Mouse (Mus musculus) hindbrain, embryonic 16.5 days (tissue): ENCODE data around the gene Golgb1. TPM values are rescaled to one million over a fixed set of nuclear protein-coding genes. Genes with fewer than 3 reads are reported as not detected.

ENCODE experiments used
- ATAC-seq: fragments of 200-750 bp; cut with Nextera tagmentation; 2 replicates; pipeline ENCODE4 v1.8.0; 2017; ENCODE audit warnings: moderate TSS enrichment, moderate library complexity
- H3K27ac ChIP-seq: fragments of 300-500 bp; sonication (generic); 2 replicates; pipeline ENCODE4 v1.5.1; 2014; ENCODE audit warnings: low read depth, mild to moderate bottlenecking, control low read depth, low read length, moderate library complexity
- H3K27me3 ChIP-seq: fragments of 300-500 bp; sonication (generic); replicated peaks from 2 replicates; pipeline ENCODE4 v1.6.1; 2014; ENCODE audit warnings: low read length; ENCODE audit not compliant: control insufficient read depth, insufficient read depth
- H3K36me3 ChIP-seq: fragments of 300-500 bp; sonication (generic); 2 replicates; pipeline ENCODE4 v1.6.1; 2014; ENCODE audit warnings: mild to moderate bottlenecking, low read length, moderate library complexity, mixed read lengths; ENCODE audit not compliant: control insufficient read depth, insufficient read depth
- H3K4me1 ChIP-seq: fragments of 300-500 bp; sonication (generic); 2 replicates; pipeline ENCODE4 v1.6.1; 2014; ENCODE audit warnings: low read depth, low read length; ENCODE audit not compliant: control insufficient read depth, insufficient read depth
- H3K4me2 ChIP-seq: fragments of 300-500 bp; sonication (generic); 2 replicates; pipeline ENCODE4 v1.6.1; 2014; ENCODE audit warnings: mild to moderate bottlenecking, low read length, control low read depth, moderate library complexity
- H3K4me3 ChIP-seq: fragments of 300-500 bp; sonication (generic); 2 replicates; pipeline ENCODE4 v1.5.1; 2014; ENCODE audit warnings: mild to moderate bottlenecking, low read length, control low read depth, moderate library complexity
- H3K9ac ChIP-seq: fragments of 300-500 bp; sonication (generic); 2 replicates; pipeline ENCODE4 v1.6.1; 2014; ENCODE audit warnings: low read depth, mild to moderate bottlenecking, control low read depth, low read length, moderate library complexity
- H3K9me3 ChIP-seq: fragments of 300-500 bp; sonication (generic); 2 replicates; pipeline ENCODE4 v1.6.1; 2014; ENCODE audit warnings: mild to moderate bottlenecking, low read length, moderate library complexity; ENCODE audit not compliant: control insufficient read depth
- WGBS: fragments of 180-500 bp; shearing (Covaris S2); extraction: QIAGEN DNeasy Blood & Tissue Kit; methylation state at CpG from one replicate; pipeline ENCODE4 v1.1.7; 2014; 5-methylcytosine and 5-hydroxymethylcytosine counted together
- polyA plus RNA-seq: library from polyadenylated mRNA; unstranded; fragments of >200 nt; fragmentation: Nextera tagmentation; extraction: Ambion mirVana; gene quantifications from 2 replicates; pipeline ENCODE4 v1.2.1, GENCODE M21; 2015

The Golgb1 gene
- polyA plus RNA-seq, 1 experiment from 2014 or later: 72.5 TPM

- Histone ChIP-seq H3K4me1 (peaks cover 19% of the 10 kb centered on the region), H3K4me3 (no peak overlapping the region), H3K36me3 (peaks cover 1% of the 10 kb centered on the region; the same call in 1 of the 2 replicates), H3K27me3 (no peaks in the 10 kb centered on the region), H3K4me2 (no peak overlapping the region), H3K9me3 (no peaks in the 10 kb centered on the region), H3K9ac (no peak overlapping the region), H3K27ac (no peak overlapping the region)
- no peak for ATAC-seq
- 79% methylated on average over 5 of the region's 5 CpGs for WGBS
Measured at GRCm38 (mm10) chr16:36877316-36877715, 2.4 kb downstream of the Golgb1 start.

- no peak overlapping the region for H3K27ac ChIP-seq
- peaks cover 5% of the 10 kb centered on the region for H3K4me1 ChIP-seq
- 30% methylated on average over 5 of the region's 5 CpGs for WGBS
- ATAC-seq: 0 out of 2 replicates have a peak, but pooled peaks have one; percentile 34
- H3K36me3 ChIP-seq: peaks cover 7% of the 10 kb centered on the region; the same call in 1 of the 2 replicates
- no peak overlapping the region for H3K4me2 ChIP-seq
- no peaks in the 10 kb centered on the region for H3K27me3 ChIP-seq
- no peak overlapping the region for H3K4me3 ChIP-seq
- no peak overlapping the region for H3K9ac ChIP-seq
- no peaks in the 10 kb centered on the region for H3K9me3 ChIP-seq
Measured at GRCm38 (mm10) chr16:36882737-36883343, 7.9 kb downstream of the Golgb1 start.

GRCm38 (mm10) chr16:36884881-36885280 lies 9.9 kb downstream of the Golgb1 start:
- 93% methylated on average over 4 of the region's 4 CpGs for WGBS
- peaks cover under 1% of the 10 kb centered on the region; the same call in 1 of the 2 replicates for H3K4me1 ChIP-seq
- ATAC-seq: no peak
- H3K36me3 ChIP-seq: peaks cover 13% of the 10 kb centered on the region
- no peak overlapping the region for H3K4me3 ChIP-seq
- H3K27me3 ChIP-seq: no peaks in the 10 kb centered on the region
- H3K9me3 ChIP-seq: no peaks in the 10 kb centered on the region
- H3K4me2 ChIP-seq: no peak overlapping the region
- H3K27ac ChIP-seq: no peak overlapping the region
- H3K9ac ChIP-seq: no peak overlapping the region

GRCm38 (mm10) chr16:36885912-36886311 lies 11.0 kb downstream of the Golgb1 start:
- Histone ChIP-seq H3K27ac (no peak overlapping the region), H3K36me3 (peaks cover 19% of the 10 kb centered on the region), H3K4me1 (no peaks in the 10 kb centered on the region), H3K27me3 (no peaks in the 10 kb centered on the region), H3K4me3 (no peak overlapping the region), H3K9ac (no peak overlapping the region), H3K4me2 (no peak overlapping the region), H3K9me3 (no peaks in the 10 kb centered on the region)
- 95% methylated on average over 11 of the region's 11 CpGs for WGBS
- no peak for ATAC-seq

GRCm38 (mm10) chr16:36887546-36887945 lies 12.6 kb downstream of the Golgb1 start:
- WGBS: 92% methylated on average over 5 of the region's 5 CpGs
- no peaks in the 10 kb centered on the region for H3K27me3 ChIP-seq
- H3K4me2 ChIP-seq: no peak overlapping the region
- peaks cover 23% of the 10 kb centered on the region for H3K36me3 ChIP-seq
- no peak overlapping the region for H3K27ac ChIP-seq
- no peak overlapping the region for H3K9ac ChIP-seq
- ATAC-seq: no peak
- H3K4me3 ChIP-seq: no peak overlapping the region
- no peaks in the 10 kb centered on the region for H3K9me3 ChIP-seq
- H3K4me1 ChIP-seq: no peaks in the 10 kb centered on the region

- Histone ChIP-seq H3K27me3 (no peaks in the 10 kb centered on the region), H3K4me1 (no peaks in the 10 kb centered on the region), H3K36me3 (peaks cover 34% of the 10 kb centered on the region), H3K4me2 (no peak overlapping the region), H3K4me3 (no peak overlapping the region), H3K9me3 (no peaks in the 10 kb centered on the region), H3K27ac (no peak overlapping the region), H3K9ac (no peak overlapping the region)
- ATAC-seq: no peak
- WGBS: 94% methylated on average over 3 of the region's 3 CpGs
Measured at GRCm38 (mm10) chr16:36890559-36890958, 15.6 kb downstream of the Golgb1 start.

GRCm38 (mm10) chr16:36891415-36891814 lies 16.5 kb downstream of the Golgb1 start:
- H3K27ac ChIP-seq: no peak overlapping the region
- H3K9me3 ChIP-seq: no peaks in the 10 kb centered on the region
- no peaks in the 10 kb centered on the region for H3K27me3 ChIP-seq
- H3K36me3 ChIP-seq: peaks cover 37% of the 10 kb centered on the region
- no peak for ATAC-seq
- no peak overlapping the region for H3K4me3 ChIP-seq
- WGBS: 98% methylated on average over 4 of the region's 4 CpGs
- no peaks in the 10 kb centered on the region for H3K4me1 ChIP-seq
- H3K9ac ChIP-seq: no peak overlapping the region
- H3K4me2 ChIP-seq: no peak overlapping the region

- H3K27me3 ChIP-seq: no peaks in the 10 kb centered on the region
- no peak overlapping the region for H3K4me2 ChIP-seq
- ATAC-seq: no peak
- H3K9me3 ChIP-seq: no peaks in the 10 kb centered on the region
- WGBS: 89% methylated on average over 10 of the region's 10 CpGs
- no peak overlapping the region for H3K27ac ChIP-seq
- peaks cover 40% of the 10 kb centered on the region for H3K36me3 ChIP-seq
- no peaks in the 10 kb centered on the region for H3K4me1 ChIP-seq
- no peak overlapping the region for H3K4me3 ChIP-seq
- H3K9ac ChIP-seq: no peak overlapping the region
Measured at GRCm38 (mm10) chr16:36893317-36893716, 18.4 kb downstream of the Golgb1 start.

GRCm38 (mm10) chr16:36896712-36897111 lies 21.8 kb downstream of the Golgb1 start:
- no peak for ATAC-seq
- Histone ChIP-seq H3K4me1 (no peaks in the 10 kb centered on the region), H3K27ac (no peak overlapping the region), H3K9me3 (no peaks in the 10 kb centered on the region), H3K27me3 (no peaks in the 10 kb centered on the region), H3K4me2 (no peak overlapping the region), H3K9ac (no peak overlapping the region), H3K4me3 (no peak overlapping the region), H3K36me3 (peaks cover 51% of the 10 kb centered on the region)
- WGBS: 97% methylated on average over 6 of the region's 6 CpGs
